Mouse (Mus musculus): ENCODE measurements around the gene Fam168a. TPM values are rescaled to one million over a fixed set of nuclear protein-coding genes. Genes with fewer than 3 reads are reported as not detected.
"Not testable (repeated sequence)": the region's sequence is repeated elsewhere in the genome, so short reads cannot be mapped to it uniquely, and the experiment has no call there.

Gene Fam168a
- total RNA-seq, 2 experiments from 2014 or later, result 217 to 233 TPM

- DNase-seq (ENCODE audit: low spot score in 2 of 2), result no peak
Observed at GRCm38 (mm10) chr7:100699771-100700770, 6.4 kb upstream of the Fam168a start.

- peak in 1 of 2 experiments; percentile 22 for DNase-seq (ENCODE audit: low spot score in 2 of 2)
Observed at GRCm38 (mm10) chr7:100706883-100707480, 547 bp downstream of the Fam168a start.

- DNase-seq (ENCODE audit: low spot score in 2 of 2), result no peak
Observed at GRCm38 (mm10) chr7:100718741-100719140, 12.3 kb downstream of the Fam168a start.

DNA sequence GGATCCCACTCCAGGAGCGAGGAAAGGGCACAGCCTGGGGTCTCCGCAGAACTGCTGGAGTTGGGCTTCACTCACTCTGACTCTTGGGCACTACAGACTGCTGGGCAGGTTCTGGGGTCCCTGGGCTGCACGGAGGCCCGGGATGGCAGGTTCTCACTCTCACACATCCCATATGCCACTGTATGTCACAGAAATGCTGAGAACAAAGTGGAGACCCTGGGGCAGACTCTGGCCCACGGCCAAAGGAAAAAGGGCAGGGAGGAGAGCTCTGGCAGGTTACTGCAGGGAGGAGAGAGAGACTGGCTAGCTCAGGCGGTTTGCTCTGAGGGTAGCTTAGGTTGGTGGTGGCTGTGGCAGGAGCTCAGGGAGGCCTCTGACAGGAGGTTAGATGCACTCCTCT lies 15.8 kb downstream of the Fam168a start:
- DNase-seq (ENCODE audit: low spot score in 2 of 2), result no peak

DNA sequence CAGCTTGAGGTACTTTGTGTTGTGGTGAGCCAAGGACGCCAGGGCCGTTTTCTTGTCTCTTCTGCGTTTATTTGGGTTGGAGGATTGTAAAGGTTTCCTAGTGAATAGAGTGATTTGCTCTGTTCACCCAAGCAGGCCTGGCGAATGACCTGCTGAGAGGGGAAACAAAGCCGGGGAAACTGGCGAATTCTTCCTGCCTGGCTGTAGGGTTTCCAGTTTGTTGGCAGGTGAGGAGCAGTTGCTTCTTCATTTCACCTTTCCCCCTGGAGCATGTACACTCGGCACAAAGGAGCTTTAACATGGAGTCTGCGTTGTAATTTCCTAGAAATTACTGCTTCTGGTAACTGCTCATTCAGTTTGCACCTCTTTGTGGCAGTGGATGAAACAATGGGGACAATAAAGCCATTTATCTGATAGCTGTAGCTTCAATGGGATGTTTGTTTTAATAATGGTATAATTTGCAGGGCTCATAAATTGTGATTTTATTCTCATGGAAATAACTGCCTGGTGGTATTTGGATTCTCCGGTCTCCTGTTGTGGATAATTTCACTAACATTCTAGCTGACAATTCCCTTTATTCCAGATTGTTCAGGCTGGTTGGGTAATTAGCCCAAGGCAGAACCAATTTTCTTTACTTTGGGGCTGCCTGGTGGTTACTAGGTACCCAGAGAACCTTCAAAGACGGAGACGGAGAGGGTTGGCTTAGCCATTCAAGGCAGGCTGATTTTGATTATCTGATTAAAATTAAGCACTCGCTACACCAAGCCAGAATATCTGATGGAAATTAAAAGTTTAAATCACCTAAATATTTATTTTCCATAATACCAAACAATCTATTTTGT lies 17.2 kb downstream of the Fam168a start:
- DNase-seq (ENCODE audit: low spot score in 2 of 2), result no peak

DNA sequence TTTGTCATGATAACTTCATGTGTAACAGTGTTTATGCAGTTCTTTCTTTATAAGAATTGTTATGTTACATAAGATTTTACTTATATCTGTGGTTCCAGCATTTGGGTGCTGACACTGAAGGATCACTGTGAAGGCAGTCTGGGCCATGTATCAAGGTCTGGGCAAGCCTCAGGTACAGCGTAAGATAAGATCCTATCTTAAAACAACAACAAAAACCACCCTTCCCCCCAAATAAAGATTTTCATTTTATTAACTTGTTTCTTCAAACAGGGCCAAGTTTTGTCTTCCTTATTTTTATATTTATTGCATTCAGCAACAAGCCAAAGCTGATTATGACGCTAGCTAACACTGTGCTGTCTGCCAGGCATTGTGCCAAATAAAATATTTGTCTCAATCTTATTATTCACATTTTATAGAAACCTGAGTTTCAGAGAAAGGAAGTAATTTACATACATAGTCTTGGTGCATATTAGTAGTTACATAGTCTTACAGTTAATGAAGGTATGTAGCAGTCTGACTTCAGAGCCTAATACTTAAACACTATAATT lies 21.2 kb downstream of the Fam168a start:
- no peak for DNase-seq (ENCODE audit: low spot score in 2 of 2)

DNA sequence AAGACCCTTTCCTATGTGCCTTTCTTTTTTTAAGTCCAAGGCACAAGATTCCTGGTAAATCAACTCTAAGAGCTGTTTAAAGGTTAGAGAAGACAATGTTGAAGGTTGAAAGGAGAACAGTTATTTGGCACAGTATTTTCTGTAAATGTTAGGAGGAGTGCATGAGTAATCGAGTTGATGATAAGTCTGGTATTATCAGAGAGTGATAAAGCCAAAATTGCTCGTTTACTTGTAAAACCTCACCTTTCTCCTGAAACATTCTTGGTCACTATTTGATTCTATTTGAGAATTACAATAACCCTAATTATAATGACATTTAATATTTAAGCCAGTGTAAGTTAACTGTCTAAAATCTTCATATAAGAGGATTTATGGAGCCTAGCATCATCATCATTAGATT lies 23.3 kb downstream of the Fam168a start:
- DNase-seq (ENCODE audit: low spot score in 2 of 2), result no peak

DNA sequence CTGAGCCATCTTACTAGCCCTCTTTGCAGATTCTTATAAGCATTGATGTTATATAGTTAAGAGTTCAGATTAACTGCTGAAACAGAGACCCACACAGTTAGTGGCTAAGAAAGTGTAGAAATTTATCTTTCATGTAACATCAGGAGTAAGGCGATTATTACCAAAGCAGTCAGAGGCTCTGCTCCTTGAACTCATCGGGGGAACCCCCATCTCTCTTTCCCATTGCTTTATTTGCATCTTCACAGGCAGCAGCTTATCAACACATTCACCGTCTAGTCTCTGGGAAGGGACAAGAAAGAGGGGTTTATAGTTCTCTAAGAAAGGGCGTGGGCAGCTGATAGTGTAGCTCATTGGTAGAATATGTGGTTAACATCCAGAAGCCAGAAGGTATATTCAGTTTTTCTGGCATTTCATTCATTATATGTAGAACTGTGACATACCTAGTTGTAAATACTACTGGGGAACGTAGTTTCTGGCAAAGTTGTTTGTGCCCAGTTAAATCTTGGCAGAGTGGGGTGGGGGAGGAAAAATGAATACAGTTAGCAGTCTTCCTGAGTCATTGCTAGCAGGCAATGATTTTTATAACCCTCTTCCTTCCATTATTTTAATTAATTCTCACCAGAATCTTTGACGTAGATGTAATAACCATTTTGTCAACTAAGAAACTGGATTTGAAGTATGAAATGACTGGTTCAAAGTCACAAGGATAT lies 26.1 kb downstream of the Fam168a start:
- no peak for DNase-seq (ENCODE audit: low spot score in 2 of 2)

DNA sequence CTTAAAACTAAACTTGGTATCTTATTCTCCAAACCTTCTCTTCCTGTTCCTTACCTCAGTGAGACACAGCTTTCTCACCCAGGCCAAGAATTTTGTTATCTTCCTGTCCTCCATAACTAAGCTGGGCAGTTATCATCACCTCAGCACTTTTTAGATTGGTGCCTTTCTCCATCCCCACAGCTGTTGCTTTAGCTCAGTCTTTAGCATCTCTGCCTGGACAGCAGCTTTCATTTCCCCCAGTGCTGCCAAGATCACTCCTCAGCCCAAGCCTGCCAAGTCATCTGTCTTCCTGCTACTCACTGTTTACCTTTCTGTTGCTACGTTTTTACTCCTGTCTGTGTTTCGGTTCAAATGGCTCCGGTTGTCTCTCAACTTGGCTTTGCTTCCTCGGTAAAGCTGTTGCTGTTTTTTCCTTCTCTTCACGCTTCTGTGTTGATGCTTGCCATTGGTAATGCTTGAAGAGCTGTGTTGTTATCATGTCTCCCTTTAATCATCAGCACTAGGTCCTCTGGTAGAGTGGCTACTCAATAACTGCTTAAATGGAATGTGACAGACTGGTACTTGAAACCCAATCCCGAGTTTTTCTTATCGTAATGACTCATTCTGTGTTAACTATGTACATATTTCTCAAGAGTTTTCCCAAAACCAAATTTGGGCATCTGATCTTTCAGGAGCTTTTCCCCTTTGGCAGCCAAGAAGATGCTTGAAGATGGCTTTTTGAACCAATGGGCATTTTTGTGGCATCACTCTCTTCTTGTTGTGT lies 26.8 kb downstream of the Fam168a start:
- no peak for DNase-seq (ENCODE audit: low spot score in 2 of 2)

- no peak for DNase-seq (ENCODE audit: low spot score in 2 of 2)
Observed at GRCm38 (mm10) chr7:100734201-100734600, 27.8 kb downstream of the Fam168a start.

- not testable (repeated sequence) for DNase-seq (ENCODE audit: low spot score in 2 of 2)
Observed at GRCm38 (mm10) chr7:100734905-100735304, 28.5 kb downstream of the Fam168a start.

GRCm38 (mm10) chr7:100736131-100736530 lies 29.7 kb downstream of the Fam168a start:
- no peak for DNase-seq (ENCODE audit: low spot score in 2 of 2)

DNA sequence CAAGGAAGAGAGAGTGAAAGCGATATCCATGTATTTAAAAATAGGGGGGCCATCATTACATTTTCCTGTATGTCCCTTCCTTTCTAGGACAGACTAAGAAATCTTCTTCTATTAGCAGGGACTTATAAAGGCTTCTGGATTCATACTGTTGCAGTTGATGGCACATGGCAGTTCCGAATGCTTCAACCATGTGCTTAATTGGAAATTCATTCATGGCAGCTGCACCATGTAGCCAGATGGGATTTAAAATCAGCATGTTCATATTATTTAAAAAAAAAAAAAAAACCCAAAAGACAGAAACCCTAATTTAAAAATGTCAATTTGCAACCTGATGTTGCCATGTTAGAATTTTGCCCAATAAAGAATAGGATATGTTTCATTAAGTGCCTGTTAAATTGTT lies 37.9 kb downstream of the Fam168a start:
- peak; percentile 22 to 73 for DNase-seq (ENCODE audit: low spot score in 2 of 2)

DNA sequence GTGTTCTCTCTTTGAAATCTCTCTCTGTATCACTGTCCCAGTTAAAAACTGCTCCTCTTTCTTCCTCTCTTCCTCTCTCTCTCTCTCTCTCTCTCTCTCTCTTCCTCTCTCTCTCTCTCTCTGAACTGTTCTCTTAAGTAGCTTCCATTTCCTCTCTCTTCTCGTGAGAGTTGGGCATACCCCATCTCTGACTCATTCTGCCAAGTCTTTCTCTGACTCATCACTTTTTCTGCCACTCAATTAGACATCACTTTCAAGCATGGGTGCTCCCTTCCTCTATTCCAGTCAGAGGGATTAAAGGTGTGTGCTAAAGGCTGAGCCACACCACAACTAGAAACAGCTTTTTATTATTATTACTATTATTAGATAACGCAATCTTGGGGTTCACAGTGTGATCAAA lies 43.7 kb downstream of the Fam168a start:
- no peak for DNase-seq (ENCODE audit: low spot score in 2 of 2)

DNA sequence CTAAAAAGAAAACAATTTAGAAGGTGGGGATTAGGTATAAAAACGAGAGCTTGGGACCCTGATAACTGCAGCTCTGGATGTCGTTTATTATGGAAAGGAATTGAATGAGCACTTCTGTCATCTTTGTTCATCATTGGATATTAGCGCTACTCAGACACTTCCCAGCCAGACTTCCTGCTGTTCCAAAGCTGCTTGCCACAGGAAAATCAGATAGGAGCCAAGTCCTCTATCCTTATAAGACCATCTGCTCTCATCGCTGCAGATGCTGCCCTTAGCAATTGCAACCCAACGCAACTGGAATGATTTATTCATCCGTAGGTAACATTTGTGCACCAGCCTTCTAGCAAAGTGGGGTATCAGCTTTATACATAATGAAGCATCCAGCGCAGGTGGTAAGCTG lies 52.3 kb downstream of the Fam168a start:
- peak; percentile 32 to 51 for DNase-seq (ENCODE audit: low spot score in 2 of 2)

DNA sequence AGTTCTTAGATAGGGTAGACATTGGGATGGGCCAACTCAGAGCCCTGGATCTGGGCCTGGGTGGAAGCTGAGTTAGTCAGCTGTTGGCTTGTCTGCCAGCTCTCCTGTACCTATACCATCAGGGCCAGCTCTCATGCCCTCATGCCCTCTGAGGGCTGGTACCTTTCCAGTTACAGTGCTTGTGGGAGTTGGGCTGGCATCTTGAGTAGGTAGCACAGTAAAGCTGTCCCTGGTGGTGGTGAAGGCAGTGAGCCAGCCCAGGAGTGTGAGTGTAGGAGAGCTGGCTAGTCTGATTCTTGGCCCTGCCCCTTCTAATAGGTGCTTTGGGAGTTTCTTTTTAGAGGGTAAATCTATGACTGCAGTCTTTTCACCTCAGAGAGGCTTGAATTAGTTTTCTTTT lies 56.3 kb downstream of the Fam168a start:
- no peak for DNase-seq (ENCODE audit: low spot score in 2 of 2)

DNA sequence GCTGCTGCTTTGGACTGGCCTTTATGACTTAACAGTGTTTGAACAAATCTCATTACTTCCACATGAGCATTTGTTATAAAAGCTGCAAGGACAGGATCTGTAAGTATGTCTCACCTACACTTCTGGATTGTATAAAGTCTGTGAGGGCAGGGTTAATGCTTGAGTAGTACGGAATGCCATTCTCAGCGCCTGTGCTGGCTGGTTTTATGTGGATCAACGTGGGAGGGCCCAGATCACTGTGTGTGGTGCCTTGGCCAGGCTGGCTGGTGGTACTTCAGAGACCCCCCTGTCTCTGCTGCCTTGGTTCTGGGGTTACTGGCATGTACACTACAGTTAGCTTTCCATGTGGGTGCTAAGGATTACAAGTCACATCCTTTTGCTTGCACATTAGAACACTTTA lies 61.1 kb downstream of the Fam168a start:
- no peak for DNase-seq (ENCODE audit: low spot score in 2 of 2)

DNA sequence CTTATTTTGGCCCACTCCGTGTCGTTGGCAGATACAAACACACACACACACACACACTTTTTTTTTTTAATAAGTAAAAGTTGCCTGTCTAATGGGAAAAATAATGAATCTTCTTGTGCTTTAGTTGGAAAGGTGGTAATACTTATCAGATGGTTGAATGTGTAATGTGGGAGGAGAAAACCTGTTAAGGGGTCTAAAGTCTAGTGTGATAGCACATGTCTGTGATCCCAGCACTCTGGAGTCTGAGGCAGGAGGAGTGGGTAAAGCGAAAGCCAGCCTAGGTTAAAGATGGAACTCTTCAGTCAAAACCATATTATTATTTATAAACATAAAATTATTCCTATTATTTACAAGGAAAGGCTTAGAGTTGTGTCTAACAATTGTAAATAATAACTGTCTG lies 61.6 kb downstream of the Fam168a start:
- DNase-seq (ENCODE audit: low spot score in 2 of 2), result no peak

DNA sequence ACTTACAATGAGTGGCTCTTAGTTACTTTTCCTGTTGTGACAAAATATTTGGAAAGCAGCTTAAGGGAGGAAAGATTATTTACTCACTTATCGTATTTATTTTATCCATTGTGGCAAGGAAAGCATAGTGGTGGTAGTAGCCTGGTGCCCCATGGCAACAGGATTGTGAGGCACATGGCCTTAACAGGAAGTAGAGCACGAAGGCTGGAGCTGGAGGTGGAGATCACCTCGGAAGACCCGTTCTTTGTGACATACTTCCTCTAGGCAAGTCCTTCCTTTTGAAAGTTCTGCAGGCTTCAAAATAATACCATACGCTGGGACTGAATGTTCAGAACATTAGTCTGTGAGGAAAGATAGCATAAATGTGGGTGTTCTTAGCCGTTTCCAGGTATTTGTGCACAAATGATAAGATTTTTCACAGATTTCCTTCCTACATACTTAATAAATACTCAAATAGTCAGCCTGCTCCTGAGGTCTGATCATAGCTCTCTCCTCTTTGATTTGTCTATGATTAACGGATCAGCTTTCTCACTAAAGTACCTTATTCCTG lies 63.2 kb downstream of the Fam168a start:
- DNase-seq (ENCODE audit: low spot score in 2 of 2), result no peak
